Mouse (Mus musculus) CH12.LX (cell line): ENCODE results near the gene Lrrc8b.

ENCODE experiments used
- CTCF ChIP-seq, 2 experiments: IDR thresholded peaks in 1 of 2; conservative IDR thresholded peaks in 1 of 2; 2 replicates each; pipeline ENCODE4 v1.5.1; 2011 to 2012; ENCODE audit warnings: low read depth in 2 of 2, low read length in 2 of 2, improper control_type of control experiment in 1 of 2, inconsistent platforms in 1 of 2, mild to moderate bottlenecking in 1 of 2, moderate library complexity in 1 of 2
- ELF1 ChIP-seq: IDR thresholded peaks from 2 replicates; pipeline ENCODE4 v1.6.1; 2014; ENCODE audit warnings: low read depth, mild to moderate bottlenecking, inconsistent platforms, low read length, improper control_type of control experiment
- EP300 ChIP-seq: IDR thresholded peaks from 2 replicates; pipeline ENCODE4 v1.6.1; 2011; ENCODE audit warnings: low read length, improper control_type of control experiment
- MXI1 ChIP-seq: IDR thresholded peaks from 2 replicates; pipeline ENCODE4 v1.6.1; 2011; ENCODE audit warnings: mild to moderate bottlenecking, low read depth, low read length, improper control_type of control experiment
- NRF1 ChIP-seq: IDR thresholded peaks from 2 replicates; pipeline ENCODE4 v1.6.1; 2014; ENCODE audit warnings: low read depth, mild to moderate bottlenecking, inconsistent platforms, low read length, improper control_type of control experiment, moderate library complexity
- POLR2A ChIP-seq: IDR thresholded peaks from 2 replicates; pipeline ENCODE4 v1.6.1; 2011; ENCODE audit warnings: low read depth, mild to moderate bottlenecking, improper control_type of control experiment, low read length
- USF1 ChIP-seq: IDR thresholded peaks from 2 replicates; pipeline ENCODE4 v1.6.1; 2014; ENCODE audit warnings: low read depth, mild to moderate bottlenecking, inconsistent platforms, low read length, improper control_type of control experiment
- USF2 ChIP-seq: conservative IDR thresholded peaks from 2 replicates; pipeline ENCODE4 v1.6.1; 2011; ENCODE audit warnings: low read depth, low read length, improper control_type of control experiment

DNA sequence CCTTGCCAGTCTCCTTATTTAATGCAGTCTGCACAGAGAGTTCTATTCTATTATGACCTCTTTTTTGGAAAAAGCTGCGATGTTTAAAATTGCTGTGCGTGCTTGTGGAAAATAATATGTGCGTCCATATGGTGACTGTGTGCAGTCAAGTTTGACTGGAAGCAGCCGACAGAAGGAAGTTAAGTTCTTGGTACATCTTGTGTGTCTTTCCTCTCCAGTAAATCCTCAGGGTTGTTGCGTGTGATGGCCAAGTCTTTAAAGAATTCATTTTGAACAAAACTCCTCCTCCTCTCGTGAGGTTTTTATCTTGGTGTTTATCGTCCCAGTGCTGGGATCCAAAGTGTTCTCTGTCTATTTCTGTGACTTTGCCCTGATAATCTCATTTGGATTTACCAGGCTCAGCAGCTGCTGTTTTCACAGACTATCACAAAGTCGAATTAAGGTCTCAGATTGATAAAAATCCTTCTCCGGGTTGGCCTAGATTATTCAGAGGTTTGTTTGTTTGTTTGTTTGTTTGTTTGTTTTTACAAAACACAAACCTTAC is 25.5 kb downstream of the Lrrc8b start:
- TF ChIP-seq POLR2A: no peak
- TF ChIP-seq EP300: no peak
- TF ChIP-seq USF2: no peak
- TF ChIP-seq NRF1: no peak
- no peak for TF ChIP-seq ELF1
- no peak for TF ChIP-seq MXI1
- no peak for TF ChIP-seq USF1
- TF ChIP-seq CTCF (conservative IDR thresholded peaks at IDR 0.05 in 1 of 2, IDR thresholded peaks at IDR 0.05 in 1 of 2; ENCODE audit: low read depth in 2 of 2, low read length in 2 of 2): no peak
